Mouse (Mus musculus) spleen, adult 2 months (tissue): ENCODE results near the gene C5ar1.

Source experiments
- CTCF ChIP-seq: fragments of 200-500 bp; IDR thresholded peaks from 2 replicates; pipeline ENCODE4 v1.5.1; 2011; ENCODE audit warnings: mild to moderate bottlenecking, inconsistent platforms; ENCODE audit not compliant: insufficient read depth, insufficient read length, insufficient replicate concordance; ENCODE audit errors: extremely low read depth
- POLR2A ChIP-seq: fragments of 200-500 bp; IDR thresholded peaks from 2 replicates; pipeline ENCODE4 v1.6.1; 2011; ENCODE audit warnings: low read depth, low read length, inconsistent platforms

DNA sequence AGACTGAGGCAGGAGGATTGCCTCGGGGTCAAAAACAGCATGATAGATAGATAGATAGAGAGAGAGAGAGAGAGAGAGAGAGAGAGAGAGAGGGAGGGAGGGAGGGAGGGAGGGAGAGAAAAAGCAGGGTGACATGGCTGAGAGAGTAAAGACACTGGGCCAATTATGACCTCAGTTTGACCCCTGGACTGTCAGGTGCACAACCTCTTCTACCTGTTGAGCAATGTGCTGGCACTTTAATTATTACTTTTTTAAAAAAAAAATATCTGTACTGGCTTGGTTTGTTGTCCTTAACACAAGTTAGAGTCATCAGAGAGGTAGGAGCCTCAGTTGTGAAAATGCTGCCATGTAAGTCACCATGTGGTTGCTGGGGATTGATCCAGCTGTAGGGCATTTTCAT is 28.5 kb upstream of the C5ar1 start:
- TF ChIP-seq CTCF (no peak), POLR2A (no peak)
